20 mouse cellular contexts compared by ENCODE assay signal in the genomic region with DNA sequence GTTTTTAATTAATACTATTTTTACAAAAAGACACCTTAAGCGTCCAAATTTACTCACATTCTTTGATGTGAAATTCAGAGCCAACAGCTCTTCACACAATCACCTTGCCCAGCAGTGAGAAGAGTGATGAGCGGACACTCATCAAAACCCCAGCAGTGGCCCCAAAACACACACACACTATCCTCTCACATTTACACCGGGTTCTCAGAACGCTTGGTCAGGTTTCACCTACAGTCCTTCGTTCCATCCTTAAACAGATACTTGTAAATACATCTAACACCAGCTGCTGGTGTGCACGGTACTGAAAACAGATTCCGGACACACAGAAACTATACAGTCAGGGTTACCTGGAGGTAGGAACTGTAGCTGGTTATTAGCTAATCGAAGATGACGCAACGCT. TPM values are rescaled to one million over a fixed set of nuclear protein-coding genes. Genes with fewer than 3 reads are reported as not detected.
DNase-seq lines count a peak whose midpoint lies in the region; ATAC-seq and TF ChIP-seq lines count a peak whose summit lies in the region.
"Had no signal": no experiment of that assay in that cellular context is flagged by ENCODE, and none has a peak within 500 bp of the region (broad histone marks: within the 10 kb centered on the region; RNA-seq: fewer than 3 reads in every experiment).

No protein-coding gene starts in this region.

- no peak overlapping the region for H3K9ac ChIP-seq in kidney, embryonic 16.5 days (replicated peaks; ENCODE audit: low read length)
- no peak overlapping the region for H3K9ac ChIP-seq in limb, embryonic 12.5 days (replicated peaks)
- no peak overlapping the region for H3K9ac ChIP-seq in midbrain, embryonic 14.5 days (replicated peaks; ENCODE audit: low read length)
- H3K9ac ChIP-seq: embryonic facial prominence, embryonic 13.5 days; forebrain, embryonic 13.5 days; forebrain, postnatal 0 days; heart, embryonic 13.5 days; hindbrain, embryonic 15.5 days had no signal

- no peaks in the 10 kb centered on the region for H3K27me3 ChIP-seq in kidney, embryonic 16.5 days (ENCODE audit: insufficient read depth, low read length)
- no peaks in the 10 kb centered on the region for H3K27me3 ChIP-seq in limb, embryonic 12.5 days
- no peaks in the 10 kb centered on the region for H3K27me3 ChIP-seq in midbrain, embryonic 14.5 days (ENCODE audit: control insufficient read depth, insufficient read depth, low read length)
- H3K27me3 ChIP-seq: embryonic facial prominence, embryonic 13.5 days; forebrain, embryonic 13.5 days; heart, embryonic 13.5 days; hindbrain, embryonic 15.5 days had no signal

- H3K27ac ChIP-seq in kidney, embryonic 16.5 days (ENCODE audit: low read length) = 0 out of 2 replicates have a peak overlapping the region, but pooled peaks have one; percentile 13
- H3K27ac ChIP-seq in embryonic fibroblast, embryonic 13.5 days (ENCODE audit: insufficient read depth, low read length) = 0 out of 2 replicates have a peak overlapping the region, but pooled peaks have one; percentile 99
- peak overlapping the region; percentile 76 for H3K27ac ChIP-seq in limb, embryonic 12.5 days
- no peak overlapping the region for H3K27ac ChIP-seq in midbrain, embryonic 14.5 days (replicated peaks; ENCODE audit: low read depth, low read length)
- H3K27ac ChIP-seq: embryonic facial prominence, embryonic 13.5 days; forebrain, embryonic 13.5 days; hindbrain, embryonic 15.5 days had no signal

- DNase-seq in kidney, adult 8-10 months = no peak
- no peak for DNase-seq in natural killer cell, adult 2 months (ENCODE audit: low spot score in 2 of 2)
- DNase-seq in midbrain, embryonic 14.5 days = no peak
- DNase-seq: adrenal gland, adult 8-10 months; cerebellum, adult 11 months; cerebellum, adult 8-10 months; cerebellum, postnatal 14 days; forebrain, postnatal 0 days; gastrocnemius, adult 2 months; gastrocnemius, postnatal 25 days; heart, adult 18-20 months; heart, postnatal 36 days had no signal

- 71% methylated on average over 10 of the region's 10 CpGs for WGBS in kidney, embryonic 16.5 days
- WGBS in limb, embryonic 12.5 days = 88% methylated on average over 10 of the region's 10 CpGs
- 95% methylated on average over 10 of the region's 10 CpGs for WGBS in midbrain, embryonic 14.5 days

- peaks cover 37% of the 10 kb centered on the region for H3K4me1 ChIP-seq in kidney, embryonic 16.5 days (ENCODE audit: insufficient read depth, low read length)
- peaks cover 28% of the 10 kb centered on the region for H3K4me1 ChIP-seq in embryonic fibroblast, embryonic 13.5 days (ENCODE audit: control insufficient read depth, insufficient read depth, low read length)
- peaks cover 51% of the 10 kb centered on the region for H3K4me1 ChIP-seq in limb, embryonic 12.5 days (replicated peaks)
- peaks cover 6% of the 10 kb centered on the region for H3K4me1 ChIP-seq in midbrain, embryonic 14.5 days (ENCODE audit: control insufficient read depth, insufficient read depth, low read length)

- H3K4me3 ChIP-seq in kidney, embryonic 16.5 days (ENCODE audit: low read length) = no peak overlapping the region
- H3K4me3 ChIP-seq in embryonic fibroblast, embryonic 13.5 days (ENCODE audit: insufficient read depth, low read length) = no peak overlapping the region
- H3K4me3 ChIP-seq in limb, embryonic 12.5 days (replicated peaks) = no peak overlapping the region
- H3K4me3 ChIP-seq in midbrain, embryonic 14.5 days (replicated peaks; ENCODE audit: low read depth, low read length) = no peak overlapping the region
- H3K4me3 ChIP-seq: embryonic facial prominence, embryonic 13.5 days; forebrain, embryonic 13.5 days; gastrocnemius, adult 2 months; heart, embryonic 13.5 days; hindbrain, embryonic 15.5 days had no signal

- no peak for TF ChIP-seq POLR2A in embryonic fibroblast, embryonic 13.5 days (IDR thresholded peaks at IDR 0.05; ENCODE audit: low read depth, low read length)

- H3K4me2 ChIP-seq in kidney, embryonic 16.5 days (replicated peaks; ENCODE audit: low read depth, low read length) = no peak overlapping the region
- no peak overlapping the region for H3K4me2 ChIP-seq in limb, embryonic 12.5 days
- no peak overlapping the region for H3K4me2 ChIP-seq in midbrain, embryonic 14.5 days (ENCODE audit: low read length)
- H3K4me2 ChIP-seq: embryonic facial prominence, embryonic 13.5 days; forebrain, embryonic 13.5 days; heart, embryonic 13.5 days; hindbrain, embryonic 15.5 days had no signal

- H3K9me3 ChIP-seq in kidney, embryonic 16.5 days (ENCODE audit: low read length) = no peaks in the 10 kb centered on the region
- H3K9me3 ChIP-seq in limb, embryonic 12.5 days = no peaks in the 10 kb centered on the region
- H3K9me3 ChIP-seq in midbrain, embryonic 14.5 days (ENCODE audit: control insufficient read depth, low read length) = no peaks in the 10 kb centered on the region
- H3K9me3 ChIP-seq: embryonic facial prominence, embryonic 13.5 days; forebrain, embryonic 13.5 days; G1E; heart, embryonic 13.5 days; hindbrain, embryonic 15.5 days had no signal

- no peaks in the 10 kb centered on the region for H3K36me3 ChIP-seq in kidney, embryonic 16.5 days (ENCODE audit: insufficient read depth, low read length)
- no peaks in the 10 kb centered on the region for H3K36me3 ChIP-seq in limb, embryonic 12.5 days
- H3K36me3 ChIP-seq in midbrain, embryonic 14.5 days (ENCODE audit: control insufficient read depth, insufficient read depth, low read length) = 0 out of 2 replicates have a peak, but pooled peaks cover 4% of the 10 kb centered on the region
- H3K36me3 ChIP-seq: embryonic facial prominence, embryonic 13.5 days; heart, embryonic 13.5 days; hindbrain, embryonic 15.5 days had no signal

- TF ChIP-seq CTCF in embryonic fibroblast, embryonic 13.5 days (IDR thresholded peaks at IDR 0.05; ENCODE audit: borderline replicate concordance, insufficient read depth, low read length) = no peak

- no peak for ATAC-seq in kidney, embryonic 16.5 days (ENCODE audit: low FRiP score, low TSS enrichment)
- ATAC-seq in limb, embryonic 12.5 days (ENCODE audit: insufficient number of reproducible peaks, insufficient read depth, low FRiP score, low TSS enrichment, low read depth) = no peak
- no peak for ATAC-seq in midbrain, embryonic 14.5 days (ENCODE audit: low FRiP score, low TSS enrichment)
- ATAC-seq: forebrain, embryonic 13.5 days; forebrain, postnatal 0 days had no signal

RNA-seq across cellular contexts. Expression of a gene that starts 27.4 kb away (rescaled TPM):
- polyA plus RNA-seq in kidney, embryonic 16.5 days (2015; fragmentation: Nextera tagmentation; extraction: Ambion mirVana) = 14.4 and 15.1 TPM in 2 replicates
- polyA plus RNA-seq in embryonic fibroblast, embryonic 13.5 days (2011; ENCODE audit: insufficient read length, low read depth, missing spikeins) = 43.1 and 44.4 TPM in 2 replicates
- 27.1 and 29.6 TPM in 2 replicates for polyA plus RNA-seq in limb, embryonic 12.5 days (2016; fragmentation: Nextera tagmentation; extraction: Ambion mirVana)
- polyA plus RNA-seq in midbrain, embryonic 14.5 days (2014; fragmentation: Nextera tagmentation; extraction: Ambion mirVana) = 27.7 and 39.7 TPM in 2 replicates

RNA-seq across cellular contexts. Expression of a gene that starts 29.6 kb away (rescaled TPM):
- polyA plus RNA-seq in kidney, embryonic 16.5 days (2015; fragmentation: Nextera tagmentation; extraction: Ambion mirVana) = 30.4 and 32.6 TPM in 2 replicates
- 36.9 and 54.8 TPM in 2 replicates for polyA plus RNA-seq in embryonic fibroblast, embryonic 13.5 days (2011; ENCODE audit: insufficient read length, low read depth, missing spikeins)
- 63.0 and 68.2 TPM in 2 replicates for polyA plus RNA-seq in limb, embryonic 12.5 days (2016; fragmentation: Nextera tagmentation; extraction: Ambion mirVana)
- 5.7 and 12.8 TPM in 2 replicates for polyA plus RNA-seq in midbrain, embryonic 14.5 days (2014; fragmentation: Nextera tagmentation; extraction: Ambion mirVana)
